Mouse (Mus musculus): ENCODE data around the gene Arid1b. TPM values are rescaled to one million over a fixed set of nuclear protein-coding genes. Genes with fewer than 3 reads are reported as not detected.

Arid1b gene
- polyA plus RNA-seq, 1 experiment from 2014 or later: 22.3 TPM

DNA sequence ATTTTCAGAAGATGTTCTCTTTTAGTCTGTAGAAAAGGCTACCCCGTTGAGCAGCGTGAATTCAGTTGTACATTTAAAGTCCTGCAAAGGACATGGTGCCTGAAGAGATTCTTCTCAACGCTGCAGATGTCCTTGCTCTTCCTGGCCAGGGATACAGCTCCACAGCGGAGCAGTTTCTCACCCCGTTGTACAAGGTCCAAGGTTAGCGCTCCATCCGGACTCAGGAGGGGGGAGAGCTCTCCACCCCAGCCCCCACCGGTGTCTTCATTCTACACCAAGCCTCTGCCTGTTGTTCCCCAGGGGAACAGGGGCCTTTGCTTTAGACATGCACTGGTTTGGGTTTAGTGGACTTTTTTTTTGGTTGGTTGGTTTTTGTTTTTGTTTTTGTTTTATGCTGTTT lies 139.7 kb downstream of the Arid1b start:
- Histone ChIP-seq H3K27ac (no peak overlapping the region), H3K4me3 (no peak overlapping the region), H3K27me3 (no peaks in the 10 kb centered on the region), H3K4me2 (replicated peaks) (no peak overlapping the region), H3K36me3 (peaks cover 2% of the 10 kb centered on the region; the same call in 1 of the 2 replicates), H3K4me1 (peaks cover 27% of the 10 kb centered on the region), H3K9ac (no peak overlapping the region), H3K9me3 (replicated peaks) (no peaks in the 10 kb centered on the region)
- ATAC-seq (ENCODE audit: low FRiP score): no peak
- WGBS: 68% methylated on average over 8 of the region's 8 CpGs

DNA sequence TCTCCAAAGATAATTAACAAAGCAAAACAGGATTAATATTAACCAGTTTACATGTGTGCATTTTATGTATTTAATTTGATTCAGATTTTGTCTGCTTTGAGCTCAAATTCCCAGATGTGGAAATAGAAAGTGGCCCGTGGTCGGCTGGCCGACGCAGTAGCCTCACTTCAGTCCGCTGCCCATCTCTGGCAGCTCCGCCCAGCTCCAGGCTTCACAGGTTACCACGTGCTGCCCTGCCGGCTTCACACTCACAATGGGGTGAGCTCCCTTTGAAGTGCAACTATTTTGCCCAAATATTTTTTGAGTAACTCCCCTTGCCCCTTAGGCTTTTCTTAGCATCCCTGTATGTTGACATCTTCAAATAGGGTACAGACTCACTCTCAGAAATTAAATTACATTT lies 140.1 kb downstream of the Arid1b start:
- Histone ChIP-seq H3K9me3 (replicated peaks) (no peaks in the 10 kb centered on the region), H3K4me1 (peaks cover 31% of the 10 kb centered on the region), H3K27ac (no peak overlapping the region), H3K4me2 (replicated peaks) (no peak overlapping the region), H3K9ac (no peak overlapping the region), H3K36me3 (peaks cover 2% of the 10 kb centered on the region; the same call in 1 of the 2 replicates), H3K27me3 (no peaks in the 10 kb centered on the region), H3K4me3 (no peak overlapping the region)
- no peak for ATAC-seq (ENCODE audit: low FRiP score)
- 64% methylated on average over 8 of the region's 8 CpGs for WGBS

DNA sequence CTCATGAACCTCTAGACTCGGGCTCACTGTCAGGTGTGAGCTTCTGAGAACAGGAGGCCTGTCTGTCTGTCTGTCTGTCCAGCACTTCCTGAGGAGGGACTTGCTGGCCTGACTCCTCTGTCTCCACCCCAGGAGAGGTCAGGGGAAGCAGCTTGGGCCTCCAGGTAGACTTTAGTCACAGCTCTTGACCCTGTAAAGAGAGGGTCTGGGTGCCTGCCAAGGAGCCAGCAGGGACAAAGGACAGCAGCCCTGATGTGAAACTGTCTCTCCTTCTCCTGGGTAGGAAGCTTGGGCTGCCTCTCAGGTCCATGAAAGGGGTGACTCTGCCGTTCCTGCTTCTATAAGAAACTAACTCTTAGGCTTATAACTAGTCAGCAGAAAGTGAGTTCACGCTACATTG lies 143.8 kb downstream of the Arid1b start:
- H3K4me2 ChIP-seq (replicated peaks): no peak overlapping the region
- ATAC-seq (ENCODE audit: low FRiP score): no peak
- WGBS: 66% methylated on average over 3 of the region's 3 CpGs
- no peaks in the 10 kb centered on the region for H3K27me3 ChIP-seq
- no peaks in the 10 kb centered on the region for H3K36me3 ChIP-seq
- no peaks in the 10 kb centered on the region for H3K9me3 ChIP-seq (replicated peaks)
- H3K27ac ChIP-seq: peak overlapping the region; percentile 82
- peaks cover 43% of the 10 kb centered on the region for H3K4me1 ChIP-seq
- no peak overlapping the region for H3K9ac ChIP-seq
- no peak overlapping the region for H3K4me3 ChIP-seq

GRCm38 (mm10) chr17:5138641-5139205 lies 144.6 kb downstream of the Arid1b start:
- peak; percentile 87 for ATAC-seq (ENCODE audit: low FRiP score)
- Histone ChIP-seq H3K36me3 (no peaks in the 10 kb centered on the region), H3K27me3 (no peaks in the 10 kb centered on the region), H3K9ac (no peak overlapping the region), H3K4me2 (replicated peaks) (peak overlapping the region; percentile 22; the same call in 1 of the 2 replicates), H3K4me3 (no peak overlapping the region), H3K9me3 (replicated peaks) (no peaks in the 10 kb centered on the region), H3K27ac (peak overlapping the region; percentile 82), H3K4me1 (peaks cover 49% of the 10 kb centered on the region)
- 16% methylated on average over 8 of the region's 8 CpGs for WGBS

DNA sequence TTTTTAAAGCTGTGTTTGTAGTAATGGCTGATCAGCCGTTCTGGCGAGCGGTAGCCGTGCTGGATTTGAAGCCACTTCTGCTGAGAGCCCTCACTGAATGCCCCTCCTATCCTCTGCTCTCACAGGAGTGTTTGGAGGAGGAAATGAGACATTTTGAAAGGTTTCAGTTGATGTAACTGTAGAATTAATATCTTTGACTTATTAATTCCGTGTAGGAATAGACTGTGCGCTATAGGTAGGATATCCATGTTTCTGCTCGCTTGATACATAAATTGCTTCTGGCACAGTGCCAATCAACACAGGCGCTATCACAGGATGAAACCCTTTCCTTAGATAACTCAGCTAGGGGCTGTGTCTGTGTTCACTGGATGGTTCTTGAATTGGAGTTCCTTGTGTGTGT lies 145.4 kb downstream of the Arid1b start:
- no peak; the same call in 1 of the 2 replicates for ATAC-seq (ENCODE audit: low FRiP score)

GRCm38 (mm10) chr17:5143735-5144439 lies 149.8 kb downstream of the Arid1b start:
- Histone ChIP-seq H3K9me3 (replicated peaks) (no peaks in the 10 kb centered on the region), H3K9ac (no peak overlapping the region), H3K4me2 (replicated peaks) (no peak overlapping the region), H3K4me3 (no peak overlapping the region), H3K27me3 (no peaks in the 10 kb centered on the region), H3K36me3 (no peaks in the 10 kb centered on the region), H3K27ac (no peak overlapping the region), H3K4me1 (peaks cover 25% of the 10 kb centered on the region)
- WGBS: 85% methylated on average over 6 of the region's 6 CpGs
- no peak for ATAC-seq (ENCODE audit: low FRiP score)

More for the DNA sequence above, 145.4 kb downstream of the Arid1b start:
- H3K4me1 ChIP-seq: peaks cover 50% of the 10 kb centered on the region
- H3K27me3 ChIP-seq: no peaks in the 10 kb centered on the region
- WGBS: 65% methylated on average over 8 of the region's 8 CpGs
- no peak overlapping the region for H3K9ac ChIP-seq
- H3K4me2 ChIP-seq (replicated peaks): 0 out of 2 replicates have a peak overlapping the region, but pooled peaks have one; percentile 22
- H3K36me3 ChIP-seq: no peaks in the 10 kb centered on the region
- peak overlapping the region; percentile 82 for H3K27ac ChIP-seq
- H3K4me3 ChIP-seq: no peak overlapping the region
- no peaks in the 10 kb centered on the region for H3K9me3 ChIP-seq (replicated peaks)

DNA sequence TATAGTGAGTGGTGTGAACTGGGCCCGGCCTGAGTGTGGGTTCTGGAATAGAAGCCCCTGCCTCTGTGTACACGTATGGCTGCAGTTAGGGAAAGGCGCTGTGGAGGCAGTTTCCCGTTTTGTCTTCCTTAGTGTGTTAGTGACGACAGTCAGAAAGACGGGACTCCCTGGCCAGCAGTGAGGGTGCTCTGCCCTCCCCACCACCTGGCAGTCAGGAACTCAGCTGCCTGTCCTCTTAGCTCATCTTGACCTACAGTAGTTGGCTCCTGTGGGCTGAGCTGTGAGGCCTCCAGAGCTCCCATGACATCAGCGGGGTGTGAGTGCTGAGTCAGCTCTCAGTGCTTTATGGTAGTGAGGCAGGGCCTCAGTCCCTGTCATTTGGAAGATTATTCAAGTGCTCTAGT lies 156.5 kb downstream of the Arid1b start:
- H3K9ac ChIP-seq: no peak overlapping the region
- H3K9me3 ChIP-seq (replicated peaks): no peaks in the 10 kb centered on the region
- WGBS: 66% methylated on average over 7 of the region's 7 CpGs
- peaks cover 21% of the 10 kb centered on the region for H3K4me1 ChIP-seq
- no peaks in the 10 kb centered on the region for H3K36me3 ChIP-seq
- ATAC-seq (ENCODE audit: low FRiP score): peak; percentile 64
- H3K27ac ChIP-seq: no peak overlapping the region
- no peak overlapping the region for H3K4me3 ChIP-seq
- no peaks in the 10 kb centered on the region for H3K27me3 ChIP-seq
- H3K4me2 ChIP-seq (replicated peaks): no peak overlapping the region

- ATAC-seq (ENCODE audit: low FRiP score): no peak
- Histone ChIP-seq H3K36me3 (no peaks in the 10 kb centered on the region), H3K9ac (no peak overlapping the region), H3K27me3 (no peaks in the 10 kb centered on the region), H3K9me3 (replicated peaks) (no peaks in the 10 kb centered on the region), H3K27ac (0 out of 2 replicates have a peak overlapping the region, but pooled peaks have one; percentile 12), H3K4me1 (peaks cover 28% of the 10 kb centered on the region), H3K4me3 (no peak overlapping the region), H3K4me2 (replicated peaks) (no peak overlapping the region)
- WGBS: 60% methylated on average over 11 of the region's 11 CpGs
Observed at GRCm38 (mm10) chr17:5151852-5152251, 157.7 kb downstream of the Arid1b start.

DNA sequence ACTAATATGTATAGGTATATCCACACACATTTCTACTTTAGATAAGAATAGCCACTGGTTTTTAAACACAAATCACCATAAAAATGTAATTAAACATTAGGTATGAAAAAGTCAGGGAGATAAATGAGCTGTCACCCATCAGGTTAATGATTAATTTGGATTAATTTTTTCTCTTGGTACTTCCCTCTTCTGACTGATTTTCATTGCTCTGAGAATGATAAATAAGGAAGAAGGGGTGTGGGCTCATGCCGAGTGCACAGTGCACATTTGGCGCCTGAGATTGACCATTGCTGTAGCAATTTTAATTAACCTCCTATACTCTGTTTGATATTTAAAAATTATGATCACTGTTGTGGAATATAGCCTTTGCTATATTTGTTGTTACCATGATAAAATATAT lies 159.3 kb downstream of the Arid1b start:
- no peaks in the 10 kb centered on the region for H3K36me3 ChIP-seq
- no peaks in the 10 kb centered on the region for H3K27me3 ChIP-seq
- no peaks in the 10 kb centered on the region for H3K9me3 ChIP-seq (replicated peaks)
- H3K9ac ChIP-seq: no peak overlapping the region
- no peak for ATAC-seq (ENCODE audit: low FRiP score)
- H3K4me1 ChIP-seq: peaks cover 34% of the 10 kb centered on the region
- no peak overlapping the region for H3K4me3 ChIP-seq
- 81% methylated on average over 2 of the region's 2 CpGs for WGBS
- no peak overlapping the region for H3K4me2 ChIP-seq (replicated peaks)
- H3K27ac ChIP-seq: no peak overlapping the region

DNA sequence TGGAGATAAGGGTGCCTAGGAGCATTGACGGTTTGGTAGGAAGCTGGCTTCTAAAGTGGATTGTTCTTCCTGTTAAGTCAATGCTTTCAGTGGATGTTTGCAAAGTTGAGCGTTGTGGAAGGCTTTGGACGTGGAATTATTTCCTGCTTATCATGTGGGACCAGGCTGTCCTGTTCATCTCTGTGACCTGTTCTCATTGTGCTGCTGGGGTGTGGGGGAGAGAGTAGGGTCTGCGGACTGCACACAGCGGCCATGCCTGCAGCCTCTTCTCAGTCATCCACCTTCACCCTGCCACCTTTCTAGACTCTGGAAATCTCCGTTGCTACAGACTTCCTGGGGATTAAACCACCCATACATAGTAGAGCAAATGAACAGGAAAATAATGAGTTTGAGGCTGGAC lies 160.2 kb downstream of the Arid1b start:
- Histone ChIP-seq H3K4me1 (peaks cover 34% of the 10 kb centered on the region), H3K4me3 (no peak overlapping the region), H3K9me3 (replicated peaks) (no peaks in the 10 kb centered on the region), H3K4me2 (replicated peaks) (no peak overlapping the region), H3K36me3 (no peaks in the 10 kb centered on the region), H3K27ac (0 out of 2 replicates have a peak overlapping the region, but pooled peaks have one; percentile 12), H3K27me3 (no peaks in the 10 kb centered on the region), H3K9ac (no peak overlapping the region)
- 82% methylated on average over 6 of the region's 6 CpGs for WGBS
- ATAC-seq (ENCODE audit: low FRiP score): no peak

DNA sequence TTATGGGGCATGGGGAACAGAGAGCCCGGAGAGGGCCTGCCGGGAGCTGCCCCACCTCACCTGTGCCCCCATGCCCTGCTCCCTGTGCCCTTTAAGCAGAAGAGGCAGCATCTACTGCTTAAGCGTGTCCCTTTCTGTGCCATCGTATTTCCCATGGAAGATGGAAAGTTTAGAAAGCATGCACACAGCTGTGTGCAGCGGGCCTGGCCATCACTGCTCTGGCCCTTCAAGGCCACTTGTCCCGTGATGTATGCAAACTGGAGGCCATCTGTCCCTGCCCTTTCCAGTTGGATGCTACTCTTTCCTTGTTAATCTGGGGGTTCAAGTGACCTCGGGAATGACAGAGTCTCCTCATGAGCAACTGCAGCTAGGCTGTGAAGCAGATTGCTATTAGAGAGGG lies 163.5 kb downstream of the Arid1b start:
- H3K36me3 ChIP-seq: no peaks in the 10 kb centered on the region; the same call in 1 of the 2 replicates
- peaks cover 28% of the 10 kb centered on the region for H3K4me1 ChIP-seq
- H3K27me3 ChIP-seq: no peaks in the 10 kb centered on the region
- H3K4me2 ChIP-seq (replicated peaks): no peak overlapping the region
- 86% methylated on average over 7 of the region's 7 CpGs for WGBS
- H3K9me3 ChIP-seq (replicated peaks): no peaks in the 10 kb centered on the region
- no peak overlapping the region for H3K9ac ChIP-seq
- H3K4me3 ChIP-seq: no peak overlapping the region
- 0 out of 2 replicates have a peak overlapping the region, but pooled peaks have one; percentile 7 for H3K27ac ChIP-seq
- no peak for ATAC-seq (ENCODE audit: low FRiP score)

DNA sequence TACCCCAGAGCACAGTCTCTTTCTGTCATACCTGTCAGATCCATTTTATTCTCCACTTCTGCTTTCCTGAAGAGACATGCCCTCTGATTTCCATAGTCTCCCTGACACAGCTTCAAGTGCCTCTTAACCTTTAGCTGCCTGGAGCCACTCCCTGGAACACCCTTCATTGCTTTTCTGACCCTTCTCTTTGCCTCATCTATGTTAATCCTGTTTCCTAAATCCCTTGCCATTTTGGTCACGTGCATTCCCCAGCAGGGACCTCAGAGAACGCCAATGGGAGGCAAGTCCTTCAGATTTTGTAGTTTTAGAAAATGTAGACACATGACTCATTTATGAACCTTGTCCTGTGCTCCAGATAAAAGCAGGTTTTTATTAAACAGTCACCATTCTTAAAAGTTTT lies 168.4 kb downstream of the Arid1b start:
- Histone ChIP-seq H3K4me3 (no peak overlapping the region), H3K9ac (no peak overlapping the region), H3K27me3 (no peaks in the 10 kb centered on the region), H3K4me2 (replicated peaks) (no peak overlapping the region), H3K9me3 (replicated peaks) (no peaks in the 10 kb centered on the region), H3K4me1 (peaks cover 26% of the 10 kb centered on the region), H3K27ac (no peak overlapping the region), H3K36me3 (no peaks in the 10 kb centered on the region; the same call in 1 of the 2 replicates)
- WGBS: 67% methylated on average over 2 of the region's 2 CpGs
- ATAC-seq (ENCODE audit: low FRiP score): no peak

Measured in hindbrain, embryonic 12.5 days (tissue).